Mouse (Mus musculus): Measurements from ENCODE around the gene Emp3. TPM values are rescaled to one million over a fixed set of nuclear protein-coding genes. Genes with fewer than 3 reads are reported as not detected.
"Not testable (repeated sequence)": the region's sequence is repeated elsewhere in the genome, so short reads cannot be mapped to it uniquely, and the experiment has no call there.

Emp3 gene
- total RNA-seq, 2 experiments from 2014 or later = 6.9 to 13.4 TPM

DNA sequence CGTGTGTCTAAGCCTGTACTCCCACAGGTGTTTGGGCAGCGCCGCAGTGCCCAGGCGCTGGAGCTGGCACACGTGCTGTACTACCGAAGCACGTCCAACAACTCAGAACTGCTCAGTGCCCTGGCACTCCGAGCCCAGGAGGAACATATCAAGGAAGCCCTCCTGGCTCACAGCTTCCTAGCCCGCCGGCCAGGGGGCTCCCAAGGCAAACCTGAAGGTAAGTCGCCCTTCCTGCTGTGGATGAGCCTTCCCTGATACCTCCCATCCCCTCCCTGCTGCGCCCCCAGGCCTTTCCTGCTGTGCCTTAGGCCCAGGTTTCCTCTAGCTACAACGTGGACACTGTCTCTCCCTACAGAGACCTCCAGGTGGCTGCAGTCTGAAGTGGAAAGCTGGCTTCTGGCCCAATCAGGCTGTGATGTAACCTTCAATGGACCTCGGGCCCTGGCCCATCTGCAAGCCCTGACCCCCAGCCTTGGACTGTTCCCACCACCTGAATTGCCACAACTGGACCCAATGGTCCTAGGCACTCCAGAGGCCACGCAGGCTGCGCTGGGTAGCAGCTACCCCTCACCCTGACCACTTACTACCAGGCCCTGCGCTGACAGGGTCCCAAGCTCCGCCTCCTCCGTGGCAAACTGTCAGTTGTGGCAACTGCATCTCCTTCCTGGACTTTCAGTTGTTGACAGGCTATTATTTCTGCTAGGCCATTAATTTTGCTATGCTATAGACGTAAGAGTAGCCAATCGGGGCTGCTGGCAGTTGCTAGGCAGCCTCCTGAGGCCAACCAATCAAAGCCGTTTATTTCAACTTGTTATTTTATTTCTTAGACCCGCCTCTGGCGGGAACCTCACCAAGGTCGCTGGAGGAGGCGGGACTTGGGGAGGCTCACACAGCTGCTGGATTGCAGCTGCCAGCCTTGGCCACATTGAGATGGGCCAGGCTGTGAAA is 4.9 kb downstream of the Emp3 start:
- peak; percentile 82 for DNase-seq
- intact Hi-C loops (cut with DNase I) = no loop called here

DNA sequence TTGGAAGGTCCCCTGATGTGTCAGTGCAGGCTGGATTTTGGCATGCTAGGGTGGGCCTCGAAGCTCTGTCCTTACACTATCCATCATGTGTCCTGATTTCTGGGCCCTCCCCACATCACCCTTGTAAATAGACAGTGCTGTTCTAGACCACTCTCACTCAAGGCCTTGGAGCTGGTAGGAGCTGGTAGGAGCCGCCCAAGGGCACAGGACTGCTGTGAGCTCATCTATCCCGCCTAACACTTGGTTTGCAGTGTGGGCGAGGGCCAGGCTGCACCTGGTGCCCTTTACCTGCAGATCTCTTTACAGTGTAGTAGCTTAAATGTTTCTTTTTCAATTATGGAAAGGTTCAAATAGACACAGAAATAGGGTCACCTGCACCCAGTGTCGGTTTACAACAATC is 6.2 kb downstream of the Emp3 start:
- no peak for DNase-seq
- intact Hi-C loops (cut with DNase I) = no loop called here

DNA sequence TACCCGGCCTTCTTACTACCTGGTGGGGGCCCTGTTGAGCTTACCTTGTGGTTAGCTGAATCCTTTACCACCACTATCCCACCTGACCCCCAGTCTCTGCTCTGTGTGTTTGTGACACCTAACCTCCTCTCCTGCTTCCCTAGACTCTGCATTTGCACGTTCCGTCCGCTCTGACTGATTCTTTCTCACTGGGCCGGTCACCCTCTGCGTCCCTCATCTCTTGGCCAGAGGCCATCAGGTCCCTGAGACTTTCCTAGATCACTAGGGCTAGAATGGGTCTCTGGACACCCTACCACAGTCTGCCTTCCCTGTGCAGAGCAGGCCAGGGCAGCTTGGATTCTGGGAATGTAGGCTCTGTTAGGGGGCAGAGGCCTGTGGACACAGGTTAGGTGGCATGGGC is 7.1 kb downstream of the Emp3 start:
- intact Hi-C loops (cut with DNase I) = no loop called here

DNA sequence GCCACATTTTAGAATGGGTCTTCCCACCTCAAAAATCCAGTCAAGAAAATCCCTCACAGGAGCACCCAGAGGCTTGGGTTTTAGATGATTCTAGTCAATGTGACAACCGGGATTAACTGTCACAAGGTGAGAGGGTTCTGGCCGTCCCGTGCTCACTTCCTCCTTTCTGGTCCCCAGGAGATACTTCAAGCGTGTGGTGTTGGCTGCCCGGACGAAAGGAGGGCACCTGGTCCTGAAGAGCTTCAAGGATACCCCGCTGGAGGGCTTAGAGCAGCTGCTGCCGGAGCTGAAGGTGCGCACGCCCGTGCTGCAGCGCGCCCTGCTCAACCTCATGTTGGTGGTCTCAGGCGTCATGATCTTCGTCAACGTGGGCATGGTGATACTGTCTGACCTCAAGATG is 12.1 kb downstream of the Emp3 start:
- no peak for DNase-seq
- intact Hi-C loops (cut with DNase I) = no loop called here

More for the DNA sequence above, 7.1 kb downstream of the Emp3 start:
- no peak for DNase-seq

DNA sequence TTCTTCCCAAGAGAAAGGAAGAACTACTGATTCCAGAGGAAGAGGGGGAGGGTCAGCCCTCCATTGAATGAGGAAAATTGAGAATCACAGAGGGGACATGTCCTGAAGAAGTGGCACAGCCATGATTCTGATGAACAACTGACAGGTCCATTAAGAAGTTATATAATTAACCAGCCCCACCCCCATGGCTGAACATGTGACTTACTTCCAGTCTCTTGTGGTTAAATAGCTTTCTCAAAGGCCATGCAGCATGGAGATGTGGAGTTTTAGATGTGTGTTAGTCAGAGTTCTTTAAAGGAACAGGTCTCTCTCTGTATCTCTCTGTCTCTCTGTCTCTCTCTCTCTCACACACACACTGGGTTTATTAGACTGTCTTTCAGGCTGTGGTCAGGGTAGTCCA is 12.8 kb downstream of the Emp3 start:
- DNase-seq = no peak
- intact Hi-C loops (cut with DNase I) = no loop called here

DNA sequence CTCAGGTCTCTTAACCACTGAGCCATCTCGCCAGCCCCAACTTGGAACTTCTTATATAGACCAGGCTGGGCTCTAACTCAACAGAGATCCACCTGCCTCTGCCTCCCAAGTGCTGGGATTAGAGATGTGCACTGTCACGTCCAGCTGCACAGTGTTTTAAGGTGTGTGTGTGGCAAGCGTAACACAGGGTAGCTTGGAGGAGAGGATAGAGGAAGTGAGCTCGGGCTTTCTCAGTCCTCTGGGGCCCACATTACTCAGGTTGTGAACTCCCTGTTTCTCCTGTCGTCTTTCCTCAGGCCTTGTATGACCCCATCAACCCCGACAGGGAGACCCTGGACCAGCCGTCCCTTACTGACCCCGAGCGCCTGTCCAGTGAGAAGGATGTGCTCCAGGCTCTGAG is 14.6 kb downstream of the Emp3 start:
- intact Hi-C loops (cut with DNase I) = no loop called here
- no peak for DNase-seq

DNA sequence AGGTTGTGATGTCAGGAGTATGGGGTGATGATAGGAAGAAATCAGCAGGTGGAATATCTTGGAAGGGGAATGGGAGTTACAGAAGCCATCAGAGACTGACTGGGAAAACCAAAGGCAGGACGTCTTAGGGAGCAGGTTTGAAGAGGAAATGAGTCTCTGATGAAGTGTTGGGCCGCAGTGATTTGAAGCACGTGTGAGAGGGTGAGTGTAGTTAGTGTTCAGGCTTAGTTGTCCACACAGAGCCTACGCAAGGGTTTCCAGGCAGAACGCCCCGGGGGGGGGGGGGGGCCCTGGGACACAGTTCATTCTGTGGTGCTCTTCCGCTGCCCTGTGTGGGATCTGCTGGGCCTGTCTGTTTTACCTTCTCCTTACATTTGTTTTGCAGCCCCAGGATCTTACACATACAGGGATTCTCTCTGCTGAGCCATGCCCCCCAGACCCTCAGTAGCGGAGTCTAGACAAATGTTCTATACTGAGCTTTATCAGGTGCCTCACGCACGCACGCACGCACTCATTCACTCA is 18.7 kb downstream of the Emp3 start:
- intact Hi-C loops (cut with DNase I) = no loop called here
- DNase-seq = no peak

DNA sequence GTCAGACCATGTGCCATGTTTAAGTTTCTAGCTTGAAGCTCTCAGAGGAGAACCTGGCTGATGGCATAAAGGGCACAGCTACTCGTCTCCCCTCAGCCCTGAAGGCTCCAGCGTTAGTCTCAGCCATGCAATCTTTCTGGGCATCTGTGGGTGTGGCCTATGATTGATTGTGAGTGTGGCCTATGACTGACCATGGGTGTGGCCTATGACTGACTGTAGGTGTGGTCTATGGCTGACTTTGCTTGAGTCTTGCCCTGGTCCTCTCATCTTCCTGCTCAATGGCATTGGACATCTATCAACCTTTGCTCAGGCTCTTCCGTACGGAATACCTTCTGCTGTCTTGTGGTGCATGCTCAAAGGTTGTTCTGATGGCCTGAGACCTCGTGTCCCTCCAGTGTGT is 19.6 kb downstream of the Emp3 start:
- intact Hi-C loops (cut with DNase I) = no loop called here
- no peak for DNase-seq

DNA sequence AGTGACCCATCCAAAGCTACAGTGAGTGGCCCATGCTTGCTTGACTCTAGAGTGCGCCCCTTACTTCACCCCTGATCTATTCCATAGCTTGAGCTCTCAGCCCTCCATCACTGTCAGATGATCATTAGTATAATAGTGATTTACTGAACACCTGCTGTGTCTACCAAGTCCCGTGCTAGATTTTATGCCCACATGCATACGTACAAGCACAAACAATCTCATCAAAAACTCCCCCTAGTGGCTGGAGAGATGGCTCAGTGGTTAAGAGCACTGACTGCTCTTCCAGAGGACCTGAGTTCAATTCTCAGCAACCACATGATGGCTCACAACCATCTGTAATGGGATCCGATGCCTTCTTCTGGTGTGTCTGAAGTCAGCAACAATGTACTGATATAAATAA is 23.1 kb downstream of the Emp3 start:
- intact Hi-C loops (cut with DNase I); DNase-seq: not testable (repeated sequence)

DNA sequence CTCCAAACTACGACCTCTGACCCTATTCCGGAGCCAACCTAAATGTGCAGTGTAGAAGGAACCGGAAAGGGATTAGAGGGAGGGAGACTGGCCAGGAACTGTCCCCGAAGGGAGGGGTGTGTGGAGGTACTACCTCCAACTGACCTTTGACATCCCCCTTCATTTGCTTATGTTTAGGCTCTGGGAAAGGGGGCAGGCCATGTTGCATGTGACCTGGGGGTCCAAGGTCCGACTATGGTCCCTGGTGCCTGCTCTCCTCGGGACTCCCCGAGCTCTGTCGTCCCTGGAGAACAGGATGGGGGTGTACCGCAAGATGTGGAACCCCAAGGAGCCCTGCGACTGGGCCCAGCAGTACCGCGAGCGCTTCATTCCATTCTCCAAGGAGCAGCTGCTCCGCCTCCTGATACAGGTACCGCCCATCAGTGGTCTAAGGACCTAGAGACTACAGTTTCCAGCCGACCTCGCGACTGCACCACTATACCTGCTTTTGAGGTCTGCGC is 23.9 kb downstream of the Emp3 start:
- DNase-seq = peak; percentile 38
- intact Hi-C loops (cut with DNase I) = no loop called here

DNA sequence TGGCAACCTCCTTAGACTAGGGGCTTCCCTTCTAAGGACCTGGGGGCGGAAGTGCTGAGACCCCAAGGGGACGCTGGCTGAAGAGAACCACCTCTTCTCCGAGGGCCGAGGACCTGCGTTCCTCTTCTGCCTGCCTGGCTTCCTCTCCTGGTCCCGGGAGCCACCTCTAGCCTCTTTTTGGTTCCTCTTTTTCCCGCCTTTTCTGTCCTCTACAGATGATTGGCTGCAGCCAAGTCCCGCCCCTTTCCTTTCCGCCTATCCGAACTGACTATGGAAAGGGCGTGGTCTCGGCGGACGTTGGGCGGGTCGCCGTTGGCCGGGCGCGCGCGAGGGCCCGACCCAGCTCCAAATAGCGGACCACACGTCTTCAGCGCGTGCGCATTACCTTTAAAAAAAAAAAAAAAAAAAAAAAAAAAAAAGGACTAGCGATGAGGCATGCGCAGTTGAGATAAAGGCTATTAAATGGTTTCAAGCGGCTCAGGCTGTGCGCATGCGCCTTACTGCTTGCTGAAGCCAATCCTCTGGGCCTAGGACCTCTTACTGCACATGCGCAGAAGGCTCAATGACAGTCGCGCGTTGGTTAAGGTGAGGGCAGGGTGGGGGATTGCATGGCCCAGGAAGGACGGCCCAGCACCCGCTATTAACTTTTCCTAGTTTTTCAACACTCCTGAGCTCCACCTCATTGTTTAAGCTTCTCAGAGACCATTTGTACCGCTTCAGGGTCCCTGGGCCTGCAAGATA is 24.5 kb downstream of the Emp3 start, which contains the start of the genes Syngr4 and Tmem143:
TSS of gene Syngr4 (minus strand) at position 198 of the 741 bp plus-strand sequence.
TSS of gene Tmem143 (plus strand) at position 425 of the 741 bp plus-strand sequence.
- peak; percentile 98 for DNase-seq
- intact Hi-C loops (cut with DNase I) = no loop called here

DNA sequence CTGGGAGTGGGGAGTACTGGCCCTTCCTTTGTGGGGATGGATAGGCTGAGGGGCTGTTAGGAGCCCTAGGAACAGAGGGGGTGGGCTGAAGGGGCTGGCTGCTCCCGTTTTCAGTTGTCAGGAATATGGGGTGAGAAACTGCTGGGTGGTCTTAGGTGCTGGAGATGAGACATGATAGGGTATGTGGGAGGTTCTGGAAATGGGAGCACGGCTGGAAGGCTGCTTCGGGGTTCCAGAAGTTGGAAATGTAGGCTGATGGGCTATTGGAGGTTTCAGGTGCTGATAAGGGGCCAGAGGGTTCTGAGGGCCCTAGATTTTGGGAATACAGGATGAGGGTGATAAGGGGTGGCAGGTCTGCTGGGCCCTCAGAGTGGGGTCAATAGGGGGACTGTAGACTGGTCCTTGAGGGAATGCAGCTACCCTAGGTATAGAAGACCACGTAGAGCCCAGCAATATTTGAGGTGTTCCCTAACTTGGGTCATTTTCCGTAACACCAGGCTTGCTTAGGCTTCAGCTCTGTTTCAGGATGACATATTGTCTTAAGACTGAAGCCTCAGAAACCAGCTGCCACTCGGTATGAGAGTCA is 25.2 kb downstream of the Emp3 start:
- no peak for DNase-seq
- intact Hi-C loops (cut with DNase I) = no loop called here

DNA sequence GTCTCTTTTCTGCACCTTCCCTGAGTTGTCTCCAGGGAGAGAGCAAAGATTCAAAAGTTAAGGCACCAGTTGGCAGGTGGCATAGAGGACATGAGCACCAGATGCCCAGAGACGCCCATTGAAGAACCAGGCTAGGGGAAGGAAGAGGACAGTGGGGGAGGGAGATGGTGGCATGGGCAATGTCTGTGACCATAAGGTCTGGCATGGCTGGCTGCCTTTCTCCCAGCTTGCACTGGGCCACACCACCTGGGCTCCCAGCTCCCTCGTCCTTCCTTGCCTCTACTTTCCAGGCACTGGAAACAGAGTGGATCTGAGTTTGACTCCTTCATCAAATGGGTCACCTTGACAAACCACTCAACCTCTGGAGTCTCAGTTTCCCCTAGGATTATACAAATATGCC is 28.6 kb downstream of the Emp3 start:
- DNase-seq = peak; percentile 33
- intact Hi-C loops (cut with DNase I) = no loop called here

DNA sequence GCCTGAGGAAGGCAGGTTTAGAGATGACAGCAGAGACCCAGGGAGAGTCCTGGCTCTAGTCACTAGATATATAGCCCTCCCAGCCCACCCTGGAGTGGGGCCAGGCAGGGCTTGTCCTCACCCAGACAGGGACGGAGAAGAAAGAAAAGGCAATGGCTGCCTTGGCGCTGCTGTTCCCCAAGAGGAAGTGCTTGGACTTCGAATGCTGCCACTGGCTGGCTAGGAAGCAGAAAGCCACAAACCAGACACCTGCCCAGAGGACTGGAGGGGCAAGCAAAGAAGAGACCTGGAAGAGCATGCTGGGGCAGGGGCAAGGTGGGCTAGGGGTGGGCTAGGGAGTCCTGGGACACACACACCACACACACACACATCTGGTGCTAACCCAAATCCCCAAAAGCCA is 34.0 kb downstream of the Emp3 start:
- no peak for DNase-seq
- intact Hi-C loops (cut with DNase I) = no loop called here

DNA sequence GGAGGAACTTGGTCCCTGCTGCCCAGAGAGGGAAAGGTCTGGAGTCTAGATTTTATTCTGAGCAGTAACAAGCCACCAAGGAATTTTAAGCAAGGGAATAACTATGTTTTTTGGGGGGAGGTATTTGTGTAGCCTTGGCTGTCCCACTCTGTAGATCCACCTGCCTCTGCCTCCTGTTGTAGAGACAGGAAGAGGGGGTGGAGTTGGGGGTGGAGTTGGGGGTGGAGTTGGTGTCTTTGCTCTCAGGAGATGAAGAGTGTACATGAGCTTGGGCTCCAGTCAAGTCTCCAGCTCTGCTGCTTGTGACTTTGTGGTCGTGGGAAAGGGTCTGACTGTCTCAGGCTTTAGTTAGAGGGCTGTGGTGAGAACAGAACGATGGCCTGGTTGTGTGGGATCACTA is 40.2 kb downstream of the Emp3 start:
- intact Hi-C loops (cut with DNase I) = no loop called here
- DNase-seq = no peak

DNA sequence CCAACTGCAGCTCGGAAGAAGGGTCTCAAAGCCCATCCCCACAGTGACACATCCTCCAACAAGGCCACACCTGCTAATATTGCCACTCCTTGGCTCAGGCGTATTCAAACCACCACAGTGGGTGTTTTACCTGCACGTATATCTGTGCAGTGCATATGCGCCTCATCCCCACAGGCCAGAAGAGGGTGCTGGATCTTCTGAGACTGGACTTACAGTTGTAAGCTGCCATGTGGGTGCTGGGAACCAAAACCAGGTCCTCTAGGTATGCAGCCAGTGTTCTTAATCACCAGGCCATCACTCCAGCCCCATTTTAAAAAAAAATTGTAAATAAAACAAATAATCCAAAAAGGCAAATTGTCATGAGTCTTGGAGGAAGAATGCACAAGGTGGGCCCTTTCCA is 40.7 kb downstream of the Emp3 start:
- intact Hi-C loops (cut with DNase I) = no loop called here
- no peak for DNase-seq

DNA sequence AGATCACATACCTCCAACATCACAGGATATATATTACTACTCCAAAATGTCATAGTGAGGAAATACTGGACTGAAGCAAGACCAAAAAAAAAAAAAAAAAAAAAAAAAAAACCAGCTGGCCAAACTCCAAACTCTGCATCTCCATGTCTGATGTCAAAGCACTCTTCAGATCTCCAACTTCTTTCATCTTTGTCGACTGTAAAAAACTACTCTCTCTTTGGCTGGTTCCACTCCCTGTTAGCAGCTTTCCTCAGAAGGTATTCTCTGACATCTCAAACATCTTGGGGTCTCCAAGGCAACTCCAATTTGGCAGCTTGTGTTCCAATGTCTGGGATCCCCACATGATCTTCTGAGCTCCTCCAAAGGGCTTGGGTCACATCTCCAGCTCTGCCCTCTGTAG is 42.9 kb downstream of the Emp3 start, which contains the start of gene Grin2d:
TSS of gene Grin2d (minus strand) at position 101 of the 400 bp plus-strand sequence.
- DNase-seq; intact Hi-C loops (cut with DNase I): not testable (repeated sequence)

DNA sequence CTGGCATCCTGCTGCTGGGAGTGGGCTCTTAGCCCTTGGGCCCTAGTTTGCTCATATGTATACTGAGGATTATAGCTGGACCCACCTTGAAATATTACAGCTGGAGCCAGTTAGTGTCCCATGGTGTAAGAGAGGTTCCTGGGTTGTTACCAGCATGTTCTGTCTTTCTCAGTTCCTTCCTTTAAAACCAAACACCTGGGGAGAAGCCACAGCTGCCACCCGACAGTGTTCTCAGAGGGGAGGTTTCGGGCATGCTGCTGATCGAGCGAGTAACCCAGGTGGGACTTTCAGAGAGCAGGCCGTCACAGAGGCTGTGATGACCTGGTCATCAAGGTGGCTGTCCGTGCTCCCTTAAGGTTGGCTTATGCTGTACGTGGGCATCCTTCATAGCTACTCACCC is 44.3 kb downstream of the Emp3 start:
- intact Hi-C loops (cut with DNase I) = no loop called here
- DNase-seq = no peak

DNA sequence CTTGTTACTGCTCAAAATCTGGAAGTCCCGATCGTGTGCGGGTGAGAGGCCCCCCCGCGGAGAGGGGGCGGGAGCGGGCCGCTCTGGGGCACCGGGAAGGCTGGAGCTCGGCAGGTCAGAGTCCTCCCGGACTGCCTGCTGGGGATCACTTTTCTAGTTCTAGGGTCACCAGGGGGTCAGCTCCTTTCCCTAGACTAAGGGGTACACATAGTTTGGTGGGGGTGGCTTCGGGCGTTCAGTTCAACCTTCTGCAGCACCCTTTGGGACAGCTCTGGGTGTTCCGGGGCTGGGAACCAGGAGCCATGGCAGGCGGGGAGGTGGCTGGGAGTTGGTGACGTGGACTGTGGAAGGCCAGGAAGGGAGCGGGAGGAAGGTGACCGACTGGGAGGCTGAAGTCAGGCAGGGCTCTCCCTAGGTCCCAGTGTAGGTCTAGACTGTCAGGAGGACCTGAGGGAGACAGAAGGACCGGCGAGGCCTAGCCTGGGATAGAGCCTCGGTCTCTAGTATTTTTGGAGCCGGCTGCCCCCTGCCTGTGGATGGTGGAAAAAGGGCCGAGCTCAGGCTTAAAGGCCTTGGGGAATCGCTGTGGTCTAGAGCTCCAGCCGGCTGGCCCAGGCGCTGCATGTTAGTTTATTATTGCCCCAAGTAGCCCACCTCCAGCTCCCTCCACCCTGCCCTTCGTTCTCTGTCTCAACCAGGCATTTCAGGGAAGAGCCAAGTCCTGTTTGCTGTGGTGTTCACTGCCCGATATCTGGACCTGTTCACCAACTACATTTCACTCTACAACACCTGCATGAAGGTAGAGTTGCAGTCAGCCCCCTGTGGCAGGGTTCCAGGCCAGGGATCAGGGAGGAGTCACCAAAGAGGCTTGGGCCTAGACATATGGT is 47.9 kb downstream of the Emp3 start:
- peak; percentile 56 for DNase-seq
- intact Hi-C loops (cut with DNase I) = loop anchor here (5.0 kb wide), 1 partner anchor 134 kb away; no protein-coding TSS in a partner anchor

DNA sequence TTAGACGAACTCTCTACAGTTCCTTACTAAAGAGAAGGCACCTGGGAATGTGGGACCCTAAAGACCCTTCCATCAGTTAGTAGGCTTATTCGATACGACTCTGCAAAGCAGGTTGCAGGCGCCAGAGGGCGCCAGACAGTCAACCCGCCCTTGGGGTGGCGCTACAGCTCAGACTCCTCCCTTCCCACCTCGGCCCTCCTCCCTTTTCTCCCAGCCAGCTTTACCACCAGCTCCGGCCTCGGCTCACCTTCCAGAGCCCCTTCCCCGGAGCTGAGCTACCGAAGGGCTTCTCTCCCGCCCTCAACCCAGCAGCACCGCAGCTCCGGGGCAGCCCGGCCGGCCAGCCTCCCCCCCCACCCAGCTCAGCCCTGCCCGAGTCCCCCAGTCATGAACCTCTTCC is 48.6 kb downstream of the Emp3 start, which contains the start of gene Kdelr1:
TSS of gene Kdelr1 (plus strand) at position 149 of the 400 bp plus-strand sequence.
- intact Hi-C loops (cut with DNase I) = loop anchor here (5.0 kb wide), 1 partner anchor 135 kb away; no protein-coding TSS in a partner anchor
- DNase-seq = peak; percentile 94

Data from left cerebral cortex, postnatal 4 days (tissue).